Mouse (Mus musculus) kidney, postnatal 25 days (tissue): ENCODE results near the gene Akap6.

Source experiments
- DNase-seq, 2 experiments: peaks; one replicate each; pipeline ENCODE4 v3.0.0; 2021; ENCODE audit warnings: mixed read lengths in 2 of 2

Gene Akap6

DNA sequence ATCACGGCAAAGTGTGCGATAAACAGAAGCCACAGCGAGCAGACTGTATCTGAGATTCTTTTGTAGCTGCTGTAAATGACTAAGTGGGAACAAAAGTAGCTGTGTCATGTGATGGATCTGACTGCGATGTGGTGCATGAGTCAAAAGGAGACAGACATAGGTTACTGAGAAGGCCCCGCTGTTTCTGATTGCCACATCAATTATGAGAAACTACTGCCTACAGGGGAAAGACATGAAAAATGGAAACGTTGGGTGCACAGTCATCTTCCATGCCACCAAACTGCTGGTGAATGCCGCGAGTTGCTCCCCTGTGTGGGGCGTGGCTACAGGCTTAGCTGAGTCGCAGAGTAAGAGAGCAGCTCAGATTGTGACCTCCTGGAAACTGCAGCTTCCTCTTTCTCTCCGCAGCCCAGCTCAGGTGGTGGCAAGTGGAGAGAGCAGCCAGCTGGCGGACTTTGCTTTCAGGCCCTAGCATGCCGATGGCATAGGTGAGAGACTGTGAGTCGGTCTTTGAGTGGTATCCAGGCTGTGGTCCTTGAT lies 83.8 kb downstream of the Akap6 start:
- DNase-seq, result peak in 1 of 2 experiments; percentile 15

DNA sequence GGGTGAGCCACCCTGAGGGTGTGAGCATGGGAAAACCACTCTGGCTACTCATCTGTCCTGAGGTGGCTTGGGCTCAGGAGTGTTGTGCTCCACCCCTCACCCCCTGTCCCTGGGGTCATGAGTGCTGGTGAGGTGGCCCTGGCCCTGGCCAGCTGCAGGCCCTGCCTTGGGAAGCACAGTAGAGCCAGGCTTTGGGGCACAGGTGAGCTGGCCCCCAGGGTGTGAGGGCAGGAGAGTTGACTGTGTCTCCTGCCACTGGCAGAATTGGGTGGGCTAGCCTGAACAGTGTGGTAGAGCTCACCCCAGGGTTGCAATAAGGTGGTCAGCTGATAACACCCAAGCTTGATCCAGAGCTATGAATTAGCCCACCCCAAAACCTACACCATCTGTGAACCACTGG lies 86.0 kb downstream of the Akap6 start:
- DNase-seq, result no peak

DNA sequence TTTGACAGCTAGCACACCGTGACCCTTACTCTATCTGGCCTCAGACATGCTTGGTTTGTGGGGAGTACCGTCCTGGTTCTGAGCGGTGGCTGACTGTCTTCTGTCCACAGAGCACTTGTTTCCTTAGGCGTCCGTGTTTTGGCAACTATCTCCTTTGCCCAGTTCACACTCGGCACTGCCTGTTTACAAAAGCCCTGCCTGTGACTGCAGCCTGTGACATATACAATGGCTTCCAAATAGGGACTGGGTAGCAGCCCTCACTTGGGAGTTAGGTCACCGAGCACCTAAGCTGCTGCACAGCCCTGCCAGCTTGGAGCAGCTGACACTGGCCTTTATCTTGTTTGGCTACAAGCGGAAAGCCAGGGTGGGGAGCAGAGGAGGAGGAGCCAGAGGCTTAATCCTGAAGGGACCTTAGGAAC lies 91.2 kb downstream of the Akap6 start:
- DNase-seq, result no peak

DNA sequence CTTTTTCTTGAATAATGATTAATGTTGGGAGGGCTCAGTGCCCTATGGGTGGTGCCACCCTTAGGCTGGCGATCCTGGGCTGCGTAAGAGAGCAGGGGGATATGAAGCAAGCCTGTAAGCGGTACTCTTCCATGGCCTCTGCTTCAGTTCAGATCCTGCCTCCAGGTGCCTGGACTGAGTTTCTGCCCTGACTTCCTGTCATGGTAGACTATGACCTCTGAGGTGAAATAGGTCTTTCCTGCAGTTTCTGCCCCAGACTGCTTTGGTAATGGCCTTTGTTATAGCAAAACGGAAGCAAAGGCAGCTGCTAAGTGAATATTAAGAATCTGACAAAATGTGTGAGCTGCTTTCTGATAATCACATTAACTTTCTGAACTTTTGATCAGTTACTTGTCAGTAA lies 94.9 kb downstream of the Akap6 start:
- DNase-seq, result no peak

DNA sequence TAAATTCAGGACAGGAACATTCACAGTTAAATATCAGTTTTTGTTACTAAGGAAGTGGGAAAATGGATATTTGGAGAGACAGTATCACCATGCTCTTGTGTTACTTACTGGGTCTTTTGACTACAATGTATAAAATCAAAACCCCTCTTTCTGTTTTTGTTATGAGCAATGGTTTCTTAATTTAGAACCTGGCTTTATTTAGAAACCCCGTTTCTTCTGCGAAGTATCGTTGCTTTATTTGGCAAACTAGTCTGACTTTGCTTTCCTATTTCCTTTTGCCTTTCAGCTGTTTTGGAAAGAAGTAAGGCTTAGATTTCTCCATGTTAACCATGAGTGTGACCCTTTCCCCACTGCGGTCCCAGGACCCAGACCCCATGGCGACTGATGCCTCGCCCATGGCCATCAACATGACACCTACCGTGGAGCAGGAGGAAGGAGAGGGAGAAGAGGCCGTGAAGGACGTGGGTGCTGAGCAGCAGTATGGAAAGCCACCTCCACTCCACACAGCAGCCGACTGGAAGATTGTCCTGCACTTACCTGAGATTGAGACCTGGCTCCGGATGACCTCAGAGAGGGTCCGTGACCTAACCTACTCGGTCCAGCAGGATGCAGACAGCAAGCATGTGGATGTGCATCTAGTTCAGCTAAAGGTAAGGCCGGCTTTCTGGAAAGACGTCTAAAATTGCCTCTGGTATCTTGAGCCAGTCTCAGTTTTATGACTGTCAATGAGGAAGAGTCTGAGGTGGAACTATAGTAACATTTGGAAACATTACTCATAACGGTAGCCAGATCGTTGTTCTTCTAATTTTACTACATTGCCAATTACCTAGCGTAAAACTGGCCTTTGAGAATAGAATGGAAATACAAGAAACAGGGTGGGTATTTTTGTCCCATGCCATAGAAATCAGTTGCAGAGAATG lies 96.6 kb downstream of the Akap6 start:
- no peak for DNase-seq

DNA sequence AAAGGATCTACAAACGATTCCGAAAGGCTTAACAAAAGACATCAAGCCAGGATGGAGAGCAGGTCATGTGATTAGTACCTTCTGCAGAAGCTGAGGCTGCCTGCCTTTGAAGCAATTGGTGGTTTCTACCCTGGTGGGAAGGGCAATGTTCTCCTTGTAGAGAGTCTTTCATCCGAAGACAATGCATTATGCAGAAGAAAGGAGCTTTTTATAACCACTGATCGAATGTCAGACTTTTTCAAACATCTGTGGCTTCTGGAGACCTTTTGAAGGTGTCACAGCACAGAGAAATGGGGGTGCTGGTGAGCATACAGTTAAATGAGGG lies 97.2 kb downstream of the Akap6 start:
- DNase-seq, result no peak

DNA sequence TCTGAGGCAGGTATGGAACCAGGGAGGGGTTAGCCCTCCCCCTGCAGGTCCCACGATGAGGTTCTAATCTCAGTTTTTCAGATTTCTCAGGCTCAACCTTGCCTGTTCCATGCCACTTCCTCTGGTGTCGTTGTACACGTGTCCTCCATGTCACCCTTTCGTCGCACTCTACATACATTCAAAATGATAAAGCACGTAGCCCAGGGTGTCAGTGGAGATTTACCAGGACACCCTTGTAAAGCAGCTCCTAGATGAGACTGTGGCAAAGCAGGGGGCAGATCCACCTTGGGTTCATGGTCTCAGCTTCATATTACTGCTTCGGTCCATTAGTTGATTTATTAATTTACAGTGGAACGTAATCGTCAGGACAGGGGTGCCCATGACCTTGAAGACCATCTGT lies 100.5 kb downstream of the Akap6 start:
- no peak for DNase-seq

DNA sequence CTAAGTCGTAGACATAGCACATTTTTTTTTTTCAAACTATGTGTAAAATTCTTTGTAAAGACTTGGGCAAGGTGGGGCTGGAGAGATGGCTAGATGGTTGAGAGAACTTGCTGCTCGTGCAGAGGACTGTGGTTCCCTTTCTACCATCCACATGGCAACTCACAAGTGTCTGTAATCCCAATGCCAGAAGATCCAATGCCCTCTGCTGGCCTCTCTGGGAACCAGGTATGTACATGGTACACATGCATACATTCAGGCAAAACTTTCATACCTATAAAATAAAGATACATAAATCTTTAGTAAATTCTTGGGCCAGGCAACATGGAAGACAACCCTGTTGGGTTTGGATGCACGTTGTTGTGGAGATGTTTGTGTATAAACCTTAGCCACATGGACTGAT lies 107.1 kb downstream of the Akap6 start:
- DNase-seq, result no peak

- DNase-seq, result no peak
These were observed 119.4 kb downstream of the Akap6 start for GRCm38 (mm10) chr12:52818588-52818987.

DNA sequence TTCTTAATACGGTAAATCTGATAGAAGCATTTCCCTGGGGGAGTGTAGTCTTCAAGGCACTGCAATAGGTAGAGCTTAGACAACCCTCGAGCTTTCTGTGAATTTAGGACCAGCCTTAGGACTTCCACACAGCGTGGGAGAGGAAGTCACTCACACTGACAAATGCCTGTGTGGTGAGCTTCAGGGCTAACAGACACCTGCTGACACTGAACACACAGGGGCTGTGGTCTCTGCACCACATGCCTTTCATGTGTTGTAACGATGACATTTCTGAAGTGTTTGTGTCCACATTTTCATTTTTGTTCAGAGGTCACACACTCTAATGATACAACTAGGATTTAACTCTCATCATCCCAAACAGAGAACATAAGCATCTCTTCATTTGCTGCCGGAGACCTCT lies 125.6 kb downstream of the Akap6 start:
- DNase-seq, result no peak

GRCm38 (mm10) chr12:52828944-52829736 lies 130.0 kb downstream of the Akap6 start:
- DNase-seq, result no peak

DNA sequence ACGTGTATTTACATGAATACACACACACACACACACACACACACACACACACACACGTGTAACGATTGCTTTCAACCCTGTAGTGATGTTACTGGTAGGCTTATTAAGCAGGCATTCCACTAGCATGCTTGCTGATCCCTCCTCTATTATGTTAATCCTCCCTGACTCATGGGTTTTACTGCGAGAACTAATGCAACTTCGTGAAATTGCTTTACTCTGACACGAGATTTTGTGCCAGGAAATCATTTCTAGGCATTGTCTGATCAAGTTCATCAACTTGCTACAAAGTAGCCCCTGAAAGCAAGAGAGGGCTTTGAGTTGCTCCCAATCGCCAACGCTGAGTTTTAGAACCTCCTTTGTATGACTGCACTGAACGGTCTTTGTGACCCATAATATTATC lies 132.6 kb downstream of the Akap6 start:
- DNase-seq, result no peak

GRCm38 (mm10) chr12:52832230-52832629 lies 133.0 kb downstream of the Akap6 start:
- peak; percentile 53 to 77 for DNase-seq

DNA sequence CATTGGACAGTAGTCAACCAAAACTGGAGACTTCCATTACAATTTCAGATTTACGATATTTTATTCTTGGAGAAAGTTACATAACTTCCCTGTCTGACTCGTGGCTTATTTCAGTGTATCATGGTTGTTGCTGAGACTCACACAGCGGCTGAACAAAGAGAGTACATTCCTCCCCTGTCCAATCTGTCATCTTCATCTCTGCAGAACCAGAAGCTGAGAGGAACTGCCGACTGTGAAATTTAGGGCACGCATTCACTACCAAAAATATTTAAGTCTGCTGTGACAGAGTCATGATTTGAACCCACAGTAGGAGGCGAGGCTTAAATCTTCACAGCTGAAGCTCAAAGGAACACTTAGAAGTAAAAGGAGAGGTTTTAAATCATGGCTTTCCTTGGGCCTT lies 134.0 kb downstream of the Akap6 start:
- DNase-seq, result no peak

DNA sequence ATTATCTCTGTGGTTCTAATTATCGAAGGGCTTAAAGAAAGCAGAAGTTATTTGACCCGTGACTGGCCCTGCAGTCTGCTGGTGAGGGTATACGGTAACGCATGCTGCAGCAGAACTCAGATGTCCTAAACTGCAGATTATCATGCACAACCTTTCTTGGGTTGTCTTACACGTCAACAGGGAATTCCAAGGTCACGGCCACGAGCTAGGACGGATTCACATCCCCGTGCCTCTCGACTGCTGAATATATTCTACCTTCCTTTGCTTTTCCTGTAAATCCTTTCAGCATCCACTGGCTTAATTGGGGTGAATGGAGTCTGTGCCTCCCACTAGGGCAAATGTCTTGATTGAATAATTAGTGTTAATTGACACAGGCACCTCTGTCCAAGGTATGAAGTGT lies 134.9 kb downstream of the Akap6 start:
- no peak for DNase-seq

GRCm38 (mm10) chr12:52834781-52835279 lies 135.6 kb downstream of the Akap6 start:
- DNase-seq, result no peak

- no peak for DNase-seq
These were observed 136.1 kb downstream of the Akap6 start for GRCm38 (mm10) chr12:52835291-52835742.

DNA sequence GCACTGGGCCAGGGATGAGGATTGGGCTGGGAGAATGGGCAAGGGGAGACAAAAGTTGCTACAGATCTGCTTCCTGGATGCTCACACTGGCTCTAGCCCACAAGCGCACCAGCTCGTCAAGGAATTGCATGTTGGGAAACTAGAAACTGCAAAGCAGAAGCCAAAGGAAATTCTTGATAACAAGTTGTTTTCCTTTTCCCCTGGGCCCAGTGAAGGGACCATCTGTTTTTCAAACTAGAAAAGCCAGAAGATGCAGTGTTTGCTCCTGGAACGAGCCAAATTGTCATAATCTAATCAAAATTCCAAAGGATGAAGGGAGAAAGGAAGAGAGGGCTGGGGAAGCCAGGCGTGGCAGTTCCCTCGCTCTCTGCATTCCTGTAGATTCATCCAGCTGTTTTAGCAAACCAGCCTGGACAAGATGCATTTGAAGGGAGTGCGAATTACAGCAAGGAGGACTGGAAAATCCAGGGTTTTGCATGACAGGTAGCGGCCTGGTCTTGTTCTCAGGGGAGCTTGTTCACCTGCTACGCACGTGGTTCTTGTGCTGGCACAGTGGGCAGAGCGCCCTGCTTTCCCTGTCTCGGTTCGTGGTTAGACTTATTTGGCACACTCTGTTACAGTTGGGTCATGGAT lies 136.8 kb downstream of the Akap6 start:
- DNase-seq, result peak in 1 of 2 experiments; percentile 2

DNA sequence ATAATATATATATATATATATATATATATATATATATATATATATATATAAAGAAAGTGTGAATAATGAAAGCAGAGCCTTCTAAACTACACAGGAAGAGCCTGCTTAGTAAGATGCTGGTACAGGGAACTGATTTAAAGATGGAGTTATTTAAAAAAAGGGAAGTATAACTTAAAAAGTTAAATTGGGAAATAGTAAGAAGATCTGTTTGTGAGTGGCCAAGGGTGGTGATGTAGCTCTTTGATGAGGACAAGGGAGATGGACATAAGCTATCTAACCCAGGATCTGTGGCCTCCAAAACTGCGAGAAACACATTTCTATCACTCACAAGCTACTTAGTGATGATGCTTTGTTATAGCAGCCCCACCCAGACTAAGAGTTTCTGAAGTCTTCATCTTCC lies 146.8 kb downstream of the Akap6 start:
- no peak for DNase-seq

GRCm38 (mm10) chr12:52847020-52847419 lies 147.8 kb downstream of the Akap6 start:
- DNase-seq, result no peak

GRCm38 (mm10) chr12:52847830-52848518 lies 148.8 kb downstream of the Akap6 start:
- peak; percentile 22 to 63 for DNase-seq

DNA sequence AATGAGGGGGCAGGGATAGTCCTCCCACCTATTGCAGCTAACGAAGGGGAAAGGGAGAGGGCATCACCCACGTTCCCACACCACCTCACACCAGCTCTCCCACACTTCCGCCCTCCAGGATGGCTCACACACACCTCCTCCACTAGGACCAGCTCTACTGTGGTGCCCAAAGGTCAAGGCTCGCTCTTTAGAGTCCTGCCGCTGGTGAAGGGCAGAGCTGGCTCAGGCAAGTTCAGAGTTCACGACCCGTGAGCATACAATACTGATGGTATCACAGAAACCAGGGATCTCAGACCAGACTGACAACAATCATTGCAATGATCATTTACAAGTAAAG lies 149.3 kb downstream of the Akap6 start:
- no peak for DNase-seq

- DNase-seq, result no peak
These were observed 150.1 kb downstream of the Akap6 start for GRCm38 (mm10) chr12:52849297-52849696.
